Mouse (Mus musculus) gastrocnemius, adult 8-10 months (tissue): ENCODE results near the gene Cenpm. TPM values are rescaled to one million over a fixed set of nuclear protein-coding genes. Genes with fewer than 3 reads are reported as not detected.
A peak's percentile ranks its signal among the peaks of the same experiment; 100 is the strongest.

Source experiments
- DNase-seq, 2 experiments: peaks; one replicate each; pipeline ENCODE4 v3.0.0; 2022; ENCODE audit warnings: low spot score in 2 of 2
- total RNA-seq, 4 experiments: library from RNA; stranded (reverse); gene quantifications; 2 replicates each; pipeline ENCODE4 v1.2.4; 2022

Cenpm gene
- total RNA-seq, 4 experiments from 2014 or later: not detected

DNA sequence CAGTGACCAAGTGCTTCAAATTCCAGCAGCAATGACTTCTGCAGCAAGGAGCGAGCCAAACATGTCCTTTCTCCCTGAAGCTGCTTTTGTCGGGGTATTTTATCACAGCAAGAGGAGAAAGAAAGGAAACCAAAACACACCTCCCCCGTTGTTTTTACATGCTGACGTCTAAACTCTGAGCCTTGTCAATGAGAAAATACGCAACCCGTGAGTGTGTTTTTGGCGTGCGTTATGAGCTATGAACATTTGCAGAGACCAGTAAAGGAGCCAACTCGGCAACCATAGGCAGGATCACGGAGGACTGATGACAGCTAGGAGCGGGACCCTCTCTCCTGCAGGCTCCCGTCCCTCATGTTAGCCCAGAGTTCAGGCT, 820 bp downstream of the Cenpm start:
- no peak for DNase-seq

DNA sequence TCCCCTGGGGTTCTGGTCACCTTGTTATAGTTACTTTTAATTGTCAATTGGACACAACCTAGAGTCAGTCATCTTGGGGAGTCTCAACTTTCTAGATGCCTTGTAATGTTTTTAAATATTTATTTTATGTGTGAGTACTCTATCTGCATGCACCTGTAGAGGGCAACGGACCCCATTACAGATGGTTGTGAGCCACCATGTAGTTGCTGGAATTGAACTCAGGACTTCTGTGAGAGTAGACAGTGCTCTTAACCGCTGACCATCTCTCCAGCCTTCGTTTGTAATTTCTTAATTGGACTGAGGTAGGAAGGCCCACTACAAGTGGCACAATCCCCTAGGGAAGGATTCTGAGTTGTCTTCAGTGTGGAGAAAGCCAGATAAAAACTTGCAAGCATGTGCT, 1.2 kb downstream of the Cenpm start:
- no peak for DNase-seq

DNA sequence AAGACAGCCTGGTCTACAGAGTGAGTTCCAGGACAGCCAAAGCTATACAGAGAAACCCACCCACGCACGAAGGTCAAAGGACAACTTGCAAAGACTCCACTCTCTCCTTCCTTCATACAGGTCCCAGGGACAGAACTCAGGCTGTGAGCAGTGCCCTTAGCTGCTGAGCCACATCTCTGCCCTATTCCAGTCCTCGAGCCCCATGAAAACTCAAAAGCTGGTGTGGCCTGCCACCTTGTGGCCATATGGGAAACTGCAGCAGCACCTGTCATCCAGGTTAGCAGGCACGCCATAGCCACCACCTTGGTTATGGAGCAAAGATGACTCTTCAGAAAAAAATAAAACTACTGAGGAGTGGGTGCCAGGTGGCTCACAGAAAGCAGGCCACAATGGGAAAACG, 8.0 kb downstream of the Cenpm start:
- DNase-seq: peak; percentile 63 to 68

DNA sequence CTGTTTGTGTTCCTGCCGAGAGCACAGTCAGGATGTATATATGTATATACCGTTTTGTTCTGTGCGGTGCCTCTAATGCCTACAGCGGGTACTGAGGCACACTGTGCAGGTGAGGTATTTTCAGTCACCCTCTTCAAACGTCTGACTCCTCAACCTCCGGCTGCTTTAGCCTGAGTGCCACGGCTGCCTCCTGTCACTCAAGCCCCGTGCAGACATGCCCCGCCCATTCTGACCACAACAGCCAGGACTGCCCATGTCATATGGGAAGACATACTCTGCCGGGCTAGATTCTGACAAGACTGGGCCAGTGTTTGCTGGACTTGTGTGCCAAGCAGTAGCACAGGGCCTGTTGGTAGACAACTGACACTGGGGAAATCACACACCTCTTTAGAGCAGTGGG, 8.9 kb downstream of the Cenpm start:
- DNase-seq: no peak

DNA sequence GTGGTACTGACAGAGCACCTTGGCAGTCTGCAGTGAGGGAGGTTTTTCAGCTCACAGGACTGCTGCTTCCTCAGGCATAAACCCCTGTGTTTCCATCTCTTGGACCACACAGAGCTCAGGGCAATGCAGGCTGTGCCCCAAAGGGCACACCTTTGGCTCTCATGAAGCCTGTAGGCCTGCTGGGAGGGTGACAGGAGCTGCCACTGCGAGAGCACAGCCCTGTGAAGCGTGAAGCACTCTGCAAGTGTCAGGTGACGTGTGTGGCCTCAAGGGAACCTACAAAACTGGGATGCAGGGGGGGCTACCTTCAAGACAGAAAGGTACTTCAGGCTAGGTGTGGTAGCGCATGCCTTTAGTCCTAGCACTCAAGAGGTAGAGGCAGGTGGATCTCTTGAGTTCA, 11.9 kb downstream of the Cenpm start:
- DNase-seq: no peak

DNA sequence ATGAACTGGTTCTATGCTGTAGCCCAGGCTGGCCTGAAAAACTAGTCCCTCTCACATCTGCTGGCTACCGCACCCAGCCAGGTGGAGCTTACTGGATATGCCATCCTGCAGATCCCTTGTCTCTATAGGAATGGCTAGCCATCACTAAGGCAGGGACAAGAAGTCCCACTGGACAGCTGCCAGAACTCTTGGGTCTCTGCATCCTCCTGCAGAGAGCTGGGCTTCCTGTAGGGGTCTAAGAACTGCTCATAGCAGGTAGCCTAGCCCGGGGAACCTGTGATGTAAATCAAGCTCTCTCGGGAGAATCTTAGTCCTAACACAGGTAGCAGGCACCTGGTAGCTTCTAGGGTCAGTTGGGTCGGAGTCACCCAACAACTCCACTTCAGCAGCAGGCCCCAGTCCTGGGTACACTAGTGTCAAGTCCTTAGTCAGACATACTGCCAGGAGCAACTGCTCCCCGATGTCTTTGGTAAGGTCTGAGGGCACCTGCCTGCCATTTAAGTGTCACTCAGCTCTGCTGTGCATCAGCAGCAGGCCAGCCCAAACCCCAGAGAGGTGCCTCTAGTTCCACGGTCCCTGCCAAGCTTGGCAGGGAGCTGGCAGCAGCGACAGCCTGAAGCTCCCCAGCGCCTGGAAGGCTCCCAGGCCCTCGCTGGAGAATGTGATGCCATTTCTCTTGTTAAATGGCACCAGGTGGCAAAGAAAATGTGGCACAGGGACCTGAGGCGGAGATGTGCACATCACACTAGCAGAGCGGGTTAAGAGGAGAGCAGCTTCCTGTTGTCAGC, 12.8 kb downstream of the Cenpm start:
- peak in 1 of 2 experiments; percentile 30 for DNase-seq

DNA sequence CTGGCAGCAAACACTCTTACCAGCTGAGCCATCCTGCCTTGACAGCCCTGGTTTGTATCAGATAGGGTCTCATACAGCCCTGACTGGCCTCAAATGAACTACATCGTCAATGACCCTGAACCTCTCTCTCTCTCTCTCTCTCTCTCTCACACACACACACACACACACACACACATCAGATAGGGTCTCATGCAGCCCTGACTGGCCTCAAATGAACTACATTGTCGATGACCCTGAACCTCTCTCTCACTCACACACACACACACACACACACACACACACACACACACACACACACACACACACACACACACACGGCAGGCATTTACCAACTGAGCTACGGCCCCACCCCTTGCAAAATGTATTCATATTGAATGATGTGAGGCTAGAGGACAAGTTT, 13.4 kb downstream of the Cenpm start:
- DNase-seq: no peak

DNA sequence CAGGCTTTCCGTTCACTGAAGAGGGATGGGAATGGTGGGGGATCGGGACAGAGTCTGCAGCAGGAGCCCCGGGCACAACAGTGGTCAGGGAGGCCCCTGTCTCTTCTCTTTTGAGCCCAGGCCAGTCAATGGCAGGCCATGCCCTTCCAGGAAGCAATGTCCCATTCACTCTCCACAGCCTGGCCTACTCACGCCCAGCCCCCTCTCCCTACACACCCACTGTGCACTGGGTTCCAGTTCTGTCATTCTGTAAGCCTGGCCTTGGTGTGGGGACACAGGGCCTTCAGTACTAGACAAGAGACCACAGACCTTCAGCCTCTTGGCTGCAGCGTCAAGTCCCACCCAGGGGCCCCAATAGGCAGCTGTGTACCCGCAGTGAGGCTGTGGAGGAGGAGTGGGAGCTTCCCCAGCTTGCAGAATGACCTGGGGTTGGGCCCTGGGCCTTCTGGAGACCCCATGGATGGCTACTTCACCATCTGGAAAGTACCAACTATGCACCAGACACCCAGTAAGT, 14.4 kb downstream of the Cenpm start:
- no peak for DNase-seq

DNA sequence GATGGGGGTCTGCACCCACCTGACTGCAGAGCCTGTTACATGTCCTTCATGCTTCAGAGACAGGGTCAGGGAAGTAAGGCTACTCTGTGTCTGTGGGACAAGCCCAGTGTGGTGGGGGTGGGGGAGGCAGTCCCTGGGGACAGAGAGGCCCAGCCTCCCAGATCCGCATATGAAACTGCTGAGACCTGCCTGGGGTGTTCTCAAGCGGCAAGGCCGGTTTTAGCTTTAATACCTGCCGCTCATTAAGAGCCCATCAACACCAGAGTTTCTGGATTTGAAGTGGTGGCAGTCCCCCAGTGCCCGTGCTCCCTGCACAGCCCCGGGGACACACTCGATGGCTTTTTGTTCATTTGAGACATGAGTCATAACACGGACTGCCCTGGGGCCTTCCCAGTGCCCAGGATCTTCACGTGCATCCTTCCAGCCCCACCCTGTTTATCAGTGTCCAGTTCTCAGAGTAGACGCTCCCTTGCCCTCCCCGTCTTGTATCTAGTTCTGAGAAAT, 15.0 kb downstream of the Cenpm start:
- no peak for DNase-seq

DNA sequence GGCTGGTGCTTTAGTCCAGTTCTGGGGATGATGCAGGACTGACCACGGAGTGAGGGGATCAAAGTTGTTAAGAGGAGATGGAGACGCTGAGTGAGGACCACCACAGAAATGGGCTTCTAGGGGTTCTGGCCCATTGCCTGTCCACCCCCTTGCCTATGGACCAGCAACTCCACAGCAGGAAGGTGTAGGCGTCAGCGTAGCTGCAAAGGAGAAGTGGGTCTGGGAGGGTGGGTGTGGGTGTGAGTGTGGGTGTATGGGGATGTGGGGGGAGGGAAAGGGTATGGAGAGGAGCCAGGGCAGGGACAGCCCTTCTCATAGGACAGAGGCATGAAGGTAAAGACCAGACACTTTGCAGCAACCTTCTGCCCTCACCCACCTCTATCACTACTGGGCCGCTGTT, 18.8 kb downstream of the Cenpm start:
- no peak for DNase-seq

DNA sequence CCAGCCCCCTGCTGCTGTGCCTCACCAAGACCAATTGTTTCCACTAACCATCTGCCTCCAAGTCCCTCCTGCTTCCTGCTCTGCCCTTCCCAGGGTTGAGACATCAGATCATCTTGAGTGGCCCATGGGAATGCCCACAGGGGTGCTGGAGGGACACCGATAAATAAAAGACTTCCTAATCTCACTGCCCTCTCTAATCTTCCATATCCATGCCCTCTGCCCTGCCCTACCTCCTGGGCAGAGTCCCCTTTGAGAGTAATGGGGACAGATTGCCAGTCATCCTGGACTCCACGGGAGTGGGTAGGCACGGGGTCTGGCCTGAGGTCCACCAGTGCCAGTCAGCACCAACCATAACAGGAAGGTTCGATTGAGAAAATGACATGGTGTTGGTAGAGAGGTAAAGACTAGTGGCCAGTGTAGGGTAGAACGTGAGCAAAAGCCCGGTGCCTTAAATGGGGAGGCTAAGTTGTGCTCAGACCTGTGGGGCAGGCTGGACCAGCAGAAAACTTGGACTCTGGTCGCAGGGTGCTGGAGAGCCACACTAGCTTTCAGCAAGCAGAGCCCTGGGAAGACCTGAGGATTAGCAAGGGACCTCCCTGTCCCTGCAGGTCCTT, 19.8 kb downstream of the Cenpm start:
- no peak for DNase-seq

DNA sequence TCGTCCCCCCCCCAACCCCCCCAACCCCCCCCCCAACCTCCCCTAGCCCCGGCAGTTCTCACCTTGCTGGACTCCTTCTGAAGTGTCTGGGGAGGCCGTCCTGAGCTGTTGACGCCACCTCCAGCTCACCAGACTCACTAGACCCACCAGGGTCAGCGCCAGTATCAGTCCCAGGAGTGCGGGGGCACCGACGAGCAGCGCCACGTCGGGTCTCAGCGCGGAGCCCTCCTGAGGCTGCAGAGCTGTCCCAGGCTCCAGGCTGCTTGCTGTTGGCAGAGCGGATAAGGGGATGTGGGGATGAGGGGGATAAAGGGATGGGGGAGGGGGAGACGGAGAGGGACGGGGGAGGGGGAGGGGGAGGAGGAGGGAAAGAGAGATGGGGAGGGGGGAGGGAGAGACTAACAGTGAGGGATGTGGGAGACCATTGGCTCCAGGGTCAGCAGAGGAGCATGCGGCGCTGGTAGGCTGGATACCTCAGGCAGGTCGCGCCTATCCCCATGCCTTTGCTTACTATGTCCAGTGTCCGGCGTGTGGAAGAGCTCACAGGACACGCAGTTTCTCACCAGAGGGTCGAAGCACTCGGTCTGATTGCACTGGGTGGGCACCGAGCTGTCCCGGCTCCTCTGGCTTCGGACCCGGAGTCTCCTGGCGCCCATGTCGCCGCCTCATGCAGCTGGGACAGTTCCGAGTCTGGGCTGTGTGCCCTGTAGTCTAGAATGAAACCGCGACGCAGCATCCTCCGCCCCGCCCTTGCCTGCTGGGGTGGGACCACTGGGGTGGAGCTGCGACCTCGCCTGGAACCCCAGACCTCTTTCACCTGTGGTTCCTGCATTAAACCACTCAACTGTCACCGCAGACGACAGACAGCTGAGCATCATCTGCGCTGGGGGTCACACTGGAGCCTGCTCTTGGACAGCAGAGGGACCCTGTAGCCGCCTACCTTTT, 20.6 kb downstream of the Cenpm start, which contains the start of gene Tnfrsf13c:
Gene Tnfrsf13c, minus strand, starts transcription at position 713 of the 945 bp plus-strand sequence.
- DNase-seq: no peak

DNA sequence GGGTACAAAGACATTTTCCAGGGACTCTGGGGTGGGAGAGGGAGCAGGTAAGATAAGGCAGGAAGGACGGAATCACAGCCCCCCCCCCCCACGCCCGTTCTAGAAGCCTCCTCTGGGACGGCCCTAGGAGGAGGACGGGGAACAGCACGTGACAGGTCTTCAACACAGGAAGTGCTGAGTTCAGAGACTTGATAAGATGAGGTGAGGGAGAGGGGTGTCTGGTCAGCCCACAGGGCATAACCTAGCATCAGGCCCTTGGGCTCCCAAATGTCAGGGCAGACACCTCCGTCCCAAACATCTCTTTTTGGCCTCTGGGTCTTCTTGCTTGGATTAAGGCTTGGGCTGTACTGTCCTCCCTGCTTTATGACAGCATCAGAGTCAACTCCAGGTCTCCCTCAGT, 21.3 kb downstream of the Cenpm start:
- no peak for DNase-seq

DNA sequence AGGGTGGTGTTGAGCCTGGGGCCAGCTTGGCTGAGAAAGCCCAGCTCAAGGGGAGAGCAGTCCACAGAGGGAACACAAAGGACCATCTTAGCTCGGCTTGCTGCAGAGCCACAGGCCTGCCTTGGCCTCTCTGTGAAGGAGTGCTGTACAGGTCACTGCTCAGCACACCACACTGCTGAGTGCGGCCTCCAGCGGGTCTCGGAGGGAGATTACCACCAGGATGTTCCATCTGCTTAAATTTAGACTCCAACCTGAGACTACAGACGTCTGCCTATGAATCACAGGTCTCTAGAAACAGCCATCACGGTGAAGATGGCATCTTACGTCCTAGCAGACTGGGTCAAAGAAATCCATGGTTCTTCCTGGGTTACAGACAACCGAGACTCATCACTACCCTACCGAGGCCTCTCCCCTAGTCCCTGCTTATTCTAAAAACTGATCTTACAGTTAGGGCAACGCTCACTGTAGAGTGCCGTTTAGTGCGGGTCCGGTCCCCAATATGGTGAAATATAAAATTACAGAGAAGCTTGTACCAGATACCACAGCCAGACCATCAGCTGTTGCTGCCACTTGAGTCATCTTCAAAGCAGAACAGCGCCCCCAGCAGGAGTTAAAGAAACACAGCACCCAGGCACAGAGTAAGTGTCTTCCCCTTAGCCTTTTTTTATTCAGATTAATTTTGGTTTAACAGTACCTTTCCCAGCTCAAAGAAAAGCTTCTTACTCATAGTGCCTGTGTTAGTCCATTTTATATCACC, 23.3 kb downstream of the Cenpm start:
- no peak for DNase-seq

DNA sequence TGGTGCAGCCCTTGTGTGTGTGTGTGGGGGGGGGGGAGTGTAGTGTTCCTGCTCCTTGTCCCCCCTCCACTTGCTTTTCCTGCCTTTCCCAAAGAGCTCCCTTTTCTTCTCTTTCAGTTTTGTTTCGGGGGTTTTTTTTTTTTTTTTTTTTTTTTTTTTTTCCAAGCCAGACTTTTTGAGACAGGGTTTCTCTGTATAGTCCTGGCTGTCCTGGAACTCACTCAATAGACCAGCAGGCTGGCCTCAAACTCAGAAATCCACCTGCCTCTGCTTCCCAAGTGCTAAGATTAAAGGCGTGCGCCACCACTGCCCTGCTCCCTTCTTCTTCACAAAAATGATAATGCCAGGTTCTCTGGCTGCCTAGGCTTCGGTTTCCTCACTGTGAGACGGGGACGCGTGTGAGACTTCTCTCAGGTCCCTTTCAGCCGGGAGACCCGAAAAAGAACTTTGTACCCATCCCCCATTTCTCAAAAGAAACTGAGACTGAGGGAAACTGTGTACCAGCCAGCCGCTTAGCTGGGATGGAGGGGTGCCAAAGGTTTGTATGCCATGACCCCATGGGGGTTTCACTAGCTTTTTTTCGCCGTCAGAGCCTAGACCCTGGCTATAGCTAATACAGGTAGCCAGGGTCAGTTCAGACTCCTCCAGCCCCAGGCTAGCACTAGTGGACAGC, 24.4 kb downstream of the Cenpm start:
- DNase-seq: no peak

DNA sequence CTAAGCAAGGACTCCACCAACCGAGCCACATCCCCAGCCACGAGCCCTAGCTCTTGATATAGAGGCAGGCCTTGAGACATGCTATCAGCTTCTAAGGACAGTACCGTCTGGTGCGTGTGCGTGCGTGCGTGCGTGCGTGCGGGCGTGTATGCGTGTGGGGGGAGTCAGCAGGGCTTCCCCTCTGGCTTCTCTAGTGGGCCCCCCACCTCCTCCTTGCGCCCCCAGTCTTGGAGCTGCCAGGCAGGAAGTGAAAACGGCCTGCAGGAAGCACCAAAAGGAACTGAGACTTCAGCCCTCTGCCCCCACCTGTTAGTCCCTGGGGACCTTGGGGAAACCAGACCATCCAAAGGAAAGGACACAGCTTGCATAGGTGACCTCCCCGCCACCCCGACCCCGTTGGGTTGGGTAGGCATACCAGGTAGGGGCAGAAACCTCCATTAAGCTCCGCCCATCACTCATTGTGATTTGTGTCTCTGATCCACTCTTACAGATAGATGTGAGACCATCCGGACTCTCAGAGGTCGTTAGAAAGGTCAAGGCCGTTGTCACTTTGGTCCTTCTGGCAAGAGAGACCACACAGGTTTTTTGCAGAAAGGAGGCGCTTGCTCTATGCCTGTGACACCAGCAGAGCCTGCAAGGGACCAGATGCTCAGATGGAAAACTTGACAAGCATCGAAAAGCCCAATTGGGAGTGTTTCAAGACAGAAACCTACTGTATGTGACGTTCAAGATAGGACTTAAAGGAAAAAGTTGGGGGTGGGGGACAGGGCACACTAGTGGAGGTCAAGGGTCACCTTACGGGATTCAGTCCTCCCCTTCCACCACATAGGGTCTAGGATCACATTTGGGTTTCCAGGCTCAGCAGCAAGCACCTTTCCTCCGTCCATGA, 25.5 kb downstream of the Cenpm start:
- no peak for DNase-seq

DNA sequence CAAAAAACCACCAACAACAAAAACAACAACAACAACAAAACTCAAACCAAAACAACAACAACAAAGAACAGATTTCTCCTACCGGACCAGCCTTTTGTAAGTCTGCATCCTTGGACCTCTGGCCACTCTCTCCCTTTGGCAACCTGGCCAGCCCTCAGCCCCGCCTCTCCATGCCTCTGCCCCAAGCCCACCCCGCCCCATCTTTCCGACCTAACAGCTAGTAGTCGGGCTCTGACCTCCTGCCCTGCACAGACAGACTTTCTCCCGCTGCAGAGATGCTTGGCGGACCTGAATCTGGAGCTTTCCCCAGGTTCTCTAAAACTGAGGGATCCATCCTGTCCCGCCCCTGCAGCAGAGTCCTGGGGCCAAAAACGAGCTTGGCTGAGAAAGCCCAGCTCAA, 26.6 kb downstream of the Cenpm start:
- DNase-seq: no peak

DNA sequence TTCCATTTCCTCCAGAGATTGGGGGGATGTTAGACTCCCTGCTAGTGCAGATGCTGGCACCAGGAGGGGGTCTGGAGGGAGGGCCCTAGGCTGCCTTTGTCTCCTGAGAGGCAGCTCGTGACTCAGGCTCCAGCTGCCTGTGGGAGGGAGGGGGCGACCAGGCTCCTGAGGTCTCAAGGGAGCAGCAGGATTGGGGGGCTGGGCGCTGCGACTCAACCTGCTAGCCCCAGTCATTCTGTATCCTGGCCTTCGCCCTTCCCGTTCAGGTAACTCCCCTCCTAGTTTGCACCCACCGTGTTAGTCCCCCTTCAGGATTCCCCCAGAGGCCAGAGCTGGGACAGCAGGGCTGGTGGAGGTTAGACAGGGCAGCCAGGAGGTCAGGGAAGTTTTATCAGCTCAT, 27.5 kb downstream of the Cenpm start:
- no peak for DNase-seq

DNA sequence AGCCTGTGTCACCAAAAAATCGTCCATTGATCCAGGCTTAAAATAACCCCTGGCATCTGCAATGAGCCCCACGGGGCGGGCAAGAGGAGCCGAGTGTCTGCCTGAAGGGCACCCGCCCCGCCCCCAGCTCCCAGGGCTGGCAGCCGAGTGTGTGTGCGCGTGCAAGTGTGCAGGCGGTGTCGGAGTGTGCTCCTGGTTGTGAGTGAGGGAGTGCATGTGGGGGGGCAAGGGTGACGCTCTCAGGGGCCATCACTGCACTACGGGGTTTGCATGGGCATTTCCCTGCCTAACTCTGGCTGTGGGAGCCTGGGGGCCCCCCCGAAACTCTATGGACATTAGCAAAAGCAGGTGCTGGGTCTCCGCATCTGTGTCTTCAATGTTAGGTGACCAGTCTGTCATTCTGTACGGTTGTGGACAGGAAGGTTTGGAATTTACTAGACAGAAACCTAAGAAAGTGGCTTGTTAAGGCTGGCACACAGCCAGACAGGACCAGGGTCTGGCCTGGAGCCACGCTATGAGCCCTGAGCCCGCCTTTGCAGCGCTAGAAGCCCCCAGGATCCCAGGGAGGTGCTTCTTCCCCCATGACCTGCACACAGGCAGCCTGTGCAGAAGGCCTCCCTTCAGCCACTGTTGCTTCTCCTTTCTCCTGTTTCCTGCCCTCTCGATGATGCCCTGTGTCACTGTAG, 28.3 kb downstream of the Cenpm start:
- DNase-seq: no peak
